Mouse (Mus musculus): ENCODE measurements around the gene Tiam1.

- TF ChIP-seq CTCF (IDR thresholded peaks at IDR 0.05; ENCODE audit: borderline replicate concordance, control insufficient read depth, extremely low read depth, insufficient read depth, low read length, poor library complexity): no peak
- no peak for TF ChIP-seq POLR2A (IDR thresholded peaks at IDR 0.05; ENCODE audit: control insufficient read depth, extremely low read depth, insufficient read depth, low read length, poor library complexity)
Measured at GRCm38 (mm10) chr16:90085580-90085979, 58.0 kb downstream of the Tiam1 start.
